ENCODE assay signal across 20 mouse cellular contexts in the genomic region with DNA sequence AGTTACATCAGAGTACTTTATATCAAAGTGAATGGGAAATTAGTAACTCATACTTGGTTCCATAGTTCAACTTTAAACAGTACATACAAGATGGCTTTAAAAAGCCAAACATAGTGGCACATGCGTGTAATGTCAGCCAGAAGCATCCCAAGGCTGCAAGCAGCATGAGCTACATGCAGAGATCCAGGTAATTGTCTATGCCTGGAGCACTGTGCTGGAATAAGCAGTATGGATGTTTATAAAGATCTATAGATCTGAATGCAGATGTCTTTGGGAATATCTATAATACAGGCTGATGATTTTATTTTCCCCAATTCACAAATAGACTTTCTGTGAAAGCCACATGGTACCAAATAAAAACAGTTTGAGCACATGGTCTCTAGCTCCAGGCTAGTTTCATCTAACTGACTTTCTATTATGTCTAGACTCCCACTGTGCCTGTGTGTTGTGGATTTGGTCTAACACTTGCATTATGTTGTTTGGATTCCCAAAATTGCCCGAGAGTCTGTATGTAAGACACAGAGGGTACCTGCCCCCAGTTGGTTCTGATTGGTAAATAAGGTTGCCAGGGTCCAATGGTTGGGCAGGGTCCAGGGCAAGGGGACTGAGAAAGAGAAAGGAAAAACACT.
"Had no signal": no experiment of that assay in that cellular context is flagged by ENCODE, and none has a peak within 500 bp of the region (broad histone marks: within the 10 kb centered on the region; RNA-seq: fewer than 3 reads in every experiment).

No protein-coding gene starts in this region.

- H3K4me3 ChIP-seq: intestine, embryonic 15.5 days; kidney, embryonic 15.5 days; left cerebral cortex, adult 2 months; limb, embryonic 10.5 days; limb, embryonic 13.5 days; liver, embryonic 12.5 days; liver, embryonic 15.5 days; lung, embryonic 15.5 days; midbrain, embryonic 12.5 days; stomach, embryonic 15.5 days had no signal

- H3K27ac ChIP-seq: intestine, embryonic 15.5 days; kidney, embryonic 15.5 days; left cerebral cortex, adult 2 months; limb, embryonic 10.5 days; limb, embryonic 13.5 days; liver, embryonic 12.5 days; liver, embryonic 15.5 days; lung, embryonic 15.5 days; midbrain, embryonic 12.5 days; stomach, embryonic 15.5 days had no signal

- DNase-seq: kidney, adult 11 months; kidney, adult 8-10 months; kidney, postnatal 10 days; kidney, postnatal 36 days; layer of hippocampus, postnatal 36 days; liver; lung, adult 18-20 months; lung, postnatal 10 days; lung, postnatal 4 days; thymus, postnatal 25 days had no signal

- H3K36me3 ChIP-seq: intestine, embryonic 15.5 days; kidney, embryonic 15.5 days; limb, embryonic 10.5 days; limb, embryonic 13.5 days; liver, embryonic 12.5 days; liver, embryonic 15.5 days; lung, embryonic 15.5 days; midbrain, embryonic 12.5 days; stomach, embryonic 15.5 days had no signal

- H3K27me3 ChIP-seq: intestine, embryonic 15.5 days; kidney, embryonic 15.5 days; limb, embryonic 13.5 days; liver, embryonic 12.5 days; liver, embryonic 15.5 days; lung, embryonic 15.5 days; midbrain, embryonic 12.5 days; stomach, embryonic 15.5 days had no signal

- H3K4me1 ChIP-seq: intestine, embryonic 15.5 days; kidney, embryonic 15.5 days; limb, embryonic 10.5 days; limb, embryonic 13.5 days; liver, embryonic 12.5 days; liver, embryonic 15.5 days; lung, embryonic 15.5 days; midbrain, embryonic 12.5 days; stomach, embryonic 15.5 days had no signal

- H3K4me2 ChIP-seq: intestine, embryonic 15.5 days; kidney, embryonic 15.5 days; limb, embryonic 13.5 days; liver, embryonic 12.5 days; liver, embryonic 15.5 days; lung, embryonic 15.5 days; midbrain, embryonic 12.5 days; stomach, embryonic 15.5 days had no signal

- H3K9me3 ChIP-seq: intestine, embryonic 15.5 days; kidney, embryonic 15.5 days; limb, embryonic 10.5 days; limb, embryonic 13.5 days; liver, embryonic 15.5 days; lung, embryonic 15.5 days; midbrain, embryonic 12.5 days; stomach, embryonic 15.5 days had no signal

- H3K9ac ChIP-seq: intestine, embryonic 15.5 days; kidney, embryonic 15.5 days; limb, embryonic 13.5 days; liver, embryonic 12.5 days; liver, embryonic 15.5 days; lung, embryonic 15.5 days; midbrain, embryonic 12.5 days; stomach, embryonic 15.5 days had no signal

- ATAC-seq: intestine, embryonic 15.5 days; liver, embryonic 12.5 days had no signal
